Mouse (Mus musculus) heart, embryonic 11.5 days (tissue): ENCODE measurements at regions not wholly inside any gene's neighbourhood (a gene's known extent, or its start where the extent isn't known, plus 50 kb on each side); places are given as distances from the start of the nearest gene placed in this dataset.

ENCODE experiments used
- ATAC-seq: fragments of 200-750 bp; cut with Nextera tagmentation; replicated peaks from 2 replicates; pipeline ENCODE4 v1.8.0; 2017; ENCODE audit warnings: moderate library complexity; ENCODE audit not compliant: insufficient number of reproducible peaks, low FRiP score, low TSS enrichment
- H3K27ac ChIP-seq: fragments of 300-500 bp; sonication (generic); 2 replicates; pipeline ENCODE4 v1.5.1; 2014; ENCODE audit warnings: mild to moderate bottlenecking, low read depth, low read length
- H3K27me3 ChIP-seq: fragments of 300-500 bp; sonication (generic); 2 replicates; pipeline ENCODE4 v1.6.1; 2014; ENCODE audit warnings: mild to moderate bottlenecking, low read length, mixed read lengths; ENCODE audit not compliant: control insufficient read depth, insufficient read depth
- H3K36me3 ChIP-seq: fragments of 300-500 bp; sonication (generic); 2 replicates; pipeline ENCODE4 v1.6.1; 2014; ENCODE audit warnings: mild to moderate bottlenecking, low read length, moderate library complexity, mixed read lengths; ENCODE audit not compliant: control insufficient read depth, insufficient read depth
- H3K4me1 ChIP-seq: fragments of 300-500 bp; sonication (generic); 2 replicates; pipeline ENCODE4 v1.6.1; 2014; ENCODE audit warnings: low read length; ENCODE audit not compliant: control insufficient read depth, insufficient read depth
- H3K4me2 ChIP-seq: fragments of 300-500 bp; sonication (generic); 2 replicates; pipeline ENCODE4 v1.6.1; 2014; ENCODE audit warnings: mild to moderate bottlenecking, moderate library complexity
- H3K4me3 ChIP-seq: fragments of 300-500 bp; sonication (generic); 2 replicates; pipeline ENCODE4 v1.5.1; 2014; ENCODE audit warnings: low read depth, low read length
- H3K9ac ChIP-seq: fragments of 300-500 bp; sonication (generic); 2 replicates; pipeline ENCODE4 v1.6.1; 2014; ENCODE audit warnings: mild to moderate bottlenecking, low read depth, low read length, moderate library complexity
- H3K9me3 ChIP-seq: fragments of 300-500 bp; sonication (generic); replicated peaks from 2 replicates; pipeline ENCODE4 v1.6.1; 2016; ENCODE audit warnings: low read length; ENCODE audit not compliant: control insufficient read depth
- WGBS: fragments of 180-500 bp; shearing (Covaris S2); extraction: QIAGEN DNeasy Blood & Tissue Kit; methylation state at CpG from one replicate; pipeline ENCODE4 v1.1.7; 2014; ENCODE audit not compliant: insufficient replicate concordance; 5-methylcytosine and 5-hydroxymethylcytosine counted together

GRCm38 (mm10) chr2:118013156-118013555, 98.5 kb upstream of the Thbs1 start:
- H3K4me1 ChIP-seq: no peaks in the 10 kb centered on the region
- H3K4me3 ChIP-seq: no peak overlapping the region
- no peaks in the 10 kb centered on the region for H3K27me3 ChIP-seq
- H3K9me3 ChIP-seq: no peaks in the 10 kb centered on the region
- no peak overlapping the region for H3K4me2 ChIP-seq
- H3K36me3 ChIP-seq: no peaks in the 10 kb centered on the region
- 83% methylated on average over 3 of the region's 3 CpGs for WGBS
- ATAC-seq: no peak
- H3K27ac ChIP-seq: no peak overlapping the region
- H3K9ac ChIP-seq: no peak overlapping the region

- Histone ChIP-seq H3K9ac (no peak overlapping the region), H3K4me1 (no peaks in the 10 kb centered on the region), H3K4me3 (no peak overlapping the region), H3K27me3 (no peaks in the 10 kb centered on the region), H3K36me3 (no peaks in the 10 kb centered on the region), H3K9me3 (no peaks in the 10 kb centered on the region), H3K27ac (no peak overlapping the region), H3K4me2 (no peak overlapping the region)
- ATAC-seq: no peak
- WGBS: 85% methylated on average over 1 of the region's 1 CpGs
These were observed 96.5 kb upstream of the Thbs1 start for GRCm38 (mm10) chr2:118015182-118015581.

GRCm38 (mm10) chr2:118025829-118026735, 85.6 kb upstream of the Thbs1 start:
- WGBS: 71% methylated on average over 6 of the region's 6 CpGs
- Histone ChIP-seq H3K36me3 (no peaks in the 10 kb centered on the region), H3K4me1 (no peaks in the 10 kb centered on the region), H3K4me2 (no peak overlapping the region), H3K9ac (no peak overlapping the region), H3K4me3 (no peak overlapping the region), H3K27ac (no peak overlapping the region), H3K27me3 (no peaks in the 10 kb centered on the region), H3K9me3 (no peaks in the 10 kb centered on the region)
- no peak for ATAC-seq

GRCm38 (mm10) chr2:118028881-118029280, 82.8 kb upstream of the Thbs1 start:
- H3K9me3 ChIP-seq: no peaks in the 10 kb centered on the region
- H3K4me2 ChIP-seq: no peak overlapping the region
- no peak for ATAC-seq
- no peak overlapping the region for H3K9ac ChIP-seq
- H3K4me3 ChIP-seq: no peak overlapping the region
- no peaks in the 10 kb centered on the region for H3K27me3 ChIP-seq
- no peaks in the 10 kb centered on the region for H3K36me3 ChIP-seq
- 80% methylated on average over 1 of the region's 1 CpGs for WGBS
- H3K27ac ChIP-seq: no peak overlapping the region
- no peaks in the 10 kb centered on the region for H3K4me1 ChIP-seq

GRCm38 (mm10) chr2:118029470-118030108, 82.1 kb upstream of the Thbs1 start:
- WGBS: 65% methylated on average over 1 of the region's 1 CpGs
- H3K9ac ChIP-seq: no peak overlapping the region
- no peak overlapping the region for H3K27ac ChIP-seq
- ATAC-seq: no peak
- no peak overlapping the region for H3K4me3 ChIP-seq
- H3K9me3 ChIP-seq: no peaks in the 10 kb centered on the region
- no peaks in the 10 kb centered on the region for H3K36me3 ChIP-seq
- H3K4me1 ChIP-seq: no peaks in the 10 kb centered on the region
- no peaks in the 10 kb centered on the region for H3K27me3 ChIP-seq
- H3K4me2 ChIP-seq: no peak overlapping the region

GRCm38 (mm10) chr2:118031662-118032061, 80.0 kb upstream of the Thbs1 start:
- Histone ChIP-seq H3K9me3 (no peaks in the 10 kb centered on the region), H3K27ac (no peak overlapping the region), H3K4me3 (no peak overlapping the region), H3K4me1 (no peaks in the 10 kb centered on the region), H3K36me3 (no peaks in the 10 kb centered on the region), H3K27me3 (no peaks in the 10 kb centered on the region), H3K9ac (no peak overlapping the region), H3K4me2 (no peak overlapping the region)
- ATAC-seq: no peak
- 56% methylated on average over 2 of the region's 2 CpGs for WGBS

- ATAC-seq: no peak
- H3K27ac ChIP-seq: no peak overlapping the region
- H3K36me3 ChIP-seq: no peaks in the 10 kb centered on the region
- H3K9me3 ChIP-seq: no peaks in the 10 kb centered on the region
- H3K4me3 ChIP-seq: no peak overlapping the region
- H3K27me3 ChIP-seq: no peaks in the 10 kb centered on the region
- no peak overlapping the region for H3K9ac ChIP-seq
- H3K4me2 ChIP-seq: no peak overlapping the region
- WGBS: 82% methylated on average over 4 of the region's 4 CpGs
- no peaks in the 10 kb centered on the region for H3K4me1 ChIP-seq
These were observed 78.3 kb upstream of the Thbs1 start for GRCm38 (mm10) chr2:118033377-118033776.

GRCm38 (mm10) chr2:118034026-118034425, 77.7 kb upstream of the Thbs1 start:
- H3K9me3 ChIP-seq: no peaks in the 10 kb centered on the region
- no peak overlapping the region for H3K4me2 ChIP-seq
- H3K4me1 ChIP-seq: no peaks in the 10 kb centered on the region
- H3K4me3 ChIP-seq: no peak overlapping the region
- ATAC-seq: no peak
- no peaks in the 10 kb centered on the region for H3K36me3 ChIP-seq
- WGBS: 85% methylated on average over 3 of the region's 3 CpGs
- no peak overlapping the region for H3K27ac ChIP-seq
- no peak overlapping the region for H3K9ac ChIP-seq
- H3K27me3 ChIP-seq: no peaks in the 10 kb centered on the region
